Mouse (Mus musculus) bone marrow macrophage, adult 2 months (primary cell): ENCODE data around the gene Prdm1.

Experiments used
- CTCF ChIP-seq: IDR thresholded peaks from 2 replicates; pipeline ENCODE4 v1.5.1; 2012; ENCODE audit warnings: low read depth, mild to moderate bottlenecking, low read length, moderate library complexity
- POLR2A ChIP-seq: IDR thresholded peaks from 2 replicates; pipeline ENCODE4 v1.6.1; 2012; ENCODE audit warnings: mild to moderate bottlenecking, low read depth, low read length, borderline replicate concordance

- TF ChIP-seq POLR2A (no peak), CTCF (no peak)
Measured at GRCm38 (mm10) chr10:44508649-44509048, 19.7 kb downstream of the Prdm1 start.
